In the genomic region with DNA sequence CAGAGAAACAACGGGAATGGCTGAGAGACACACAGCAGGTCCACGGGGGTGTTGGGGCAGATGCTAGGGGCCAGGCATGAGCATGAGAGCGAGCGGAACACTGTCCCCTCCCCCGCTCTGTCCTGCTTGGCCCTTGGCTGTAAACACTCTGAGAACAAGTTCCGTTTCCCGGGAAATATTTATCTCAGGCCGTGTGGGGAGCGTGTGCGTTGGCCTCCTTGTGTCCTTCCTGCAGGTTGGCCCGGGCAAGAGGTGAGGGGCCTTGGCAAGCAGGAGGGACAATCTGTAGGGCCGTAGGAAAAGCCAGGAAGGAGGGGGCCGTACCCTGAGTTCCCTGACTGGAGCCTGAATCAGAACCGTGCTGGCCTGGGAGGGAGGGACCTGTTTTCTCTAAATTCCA, we compare ENCODE assay signal across 11 mouse cellular contexts. TPM values are rescaled to one million over a fixed set of nuclear protein-coding genes. Genes with fewer than 3 reads are reported as not detected.
DNase-seq lines count a peak whose midpoint lies in the region; ATAC-seq and TF ChIP-seq lines count a peak whose summit lies in the region.
"Had no signal": no experiment of that assay in that cellular context is flagged by ENCODE, and none has a peak within 500 bp of the region (broad histone marks: within the 10 kb centered on the region; RNA-seq: fewer than 3 reads in every experiment).

No protein-coding gene starts in this region.

- H3K36me3 ChIP-seq in midbrain, postnatal 0 days (ENCODE audit: insufficient read depth, low read length): no peaks in the 10 kb centered on the region
- no peaks in the 10 kb centered on the region for H3K36me3 ChIP-seq in midbrain, embryonic 15.5 days (replicated peaks)
- H3K36me3 ChIP-seq in heart, embryonic 12.5 days: no peaks in the 10 kb centered on the region
- H3K36me3 ChIP-seq in lung, embryonic 14.5 days (ENCODE audit: insufficient read depth): no peaks in the 10 kb centered on the region
- H3K36me3 ChIP-seq: embryonic facial prominence, embryonic 15.5 days had no signal

- H3K4me1 ChIP-seq in midbrain, postnatal 0 days (ENCODE audit: insufficient read depth, low read length): no peaks in the 10 kb centered on the region
- H3K4me1 ChIP-seq in midbrain, embryonic 15.5 days: 0 out of 2 replicates have a peak, but pooled peaks cover 8% of the 10 kb centered on the region
- peaks cover 42% of the 10 kb centered on the region for H3K4me1 ChIP-seq in heart, embryonic 12.5 days (replicated peaks)
- peaks cover 11% of the 10 kb centered on the region; the same call in 1 of the 2 replicates for H3K4me1 ChIP-seq in lung, embryonic 14.5 days (ENCODE audit: insufficient read depth)

- H3K4me3 ChIP-seq in midbrain, postnatal 0 days (ENCODE audit: low read depth, low read length): no peak overlapping the region
- H3K4me3 ChIP-seq in midbrain, embryonic 15.5 days: no peak overlapping the region
- no peak overlapping the region for H3K4me3 ChIP-seq in heart, embryonic 12.5 days
- H3K4me3 ChIP-seq in lung, embryonic 14.5 days (ENCODE audit: low read depth, low read length): no peak overlapping the region
- H3K4me3 ChIP-seq: embryonic facial prominence, embryonic 15.5 days had no signal

- H3K4me2 ChIP-seq in midbrain, postnatal 0 days (ENCODE audit: low read depth, low read length, poor library complexity, severe bottlenecking): no peak overlapping the region
- H3K4me2 ChIP-seq in midbrain, embryonic 15.5 days: no peak overlapping the region
- no peak overlapping the region; the same call in 1 of the 2 replicates for H3K4me2 ChIP-seq in heart, embryonic 12.5 days
- H3K4me2 ChIP-seq in lung, embryonic 14.5 days: no peak overlapping the region
- H3K4me2 ChIP-seq: embryonic facial prominence, embryonic 15.5 days had no signal

- H3K27ac ChIP-seq in midbrain, postnatal 0 days (ENCODE audit: low read depth, low read length): 0 out of 2 replicates have a peak overlapping the region, but pooled peaks have one; percentile 18
- H3K27ac ChIP-seq in midbrain, embryonic 15.5 days: no peak overlapping the region
- H3K27ac ChIP-seq in heart, embryonic 12.5 days (ENCODE audit: poor library complexity, severe bottlenecking): peak overlapping the region; percentile 41; the same call in 1 of the 2 replicates
- no peak overlapping the region for H3K27ac ChIP-seq in lung, embryonic 14.5 days (ENCODE audit: low read depth)
- H3K27ac ChIP-seq: embryonic facial prominence, embryonic 15.5 days had no signal

- H3K9ac ChIP-seq in midbrain, postnatal 0 days (replicated peaks; ENCODE audit: low read length, poor library complexity, severe bottlenecking): no peak overlapping the region
- no peak overlapping the region for H3K9ac ChIP-seq in midbrain, embryonic 15.5 days
- H3K9ac ChIP-seq in heart, embryonic 12.5 days: no peak overlapping the region
- no peak overlapping the region for H3K9ac ChIP-seq in lung, embryonic 14.5 days
- H3K9ac ChIP-seq: embryonic facial prominence, embryonic 15.5 days had no signal

- no peak for ATAC-seq in midbrain, postnatal 0 days (ENCODE audit: low FRiP score)
- ATAC-seq in midbrain, embryonic 15.5 days (replicated peaks): no peak
- ATAC-seq in heart, embryonic 12.5 days (ENCODE audit: insufficient number of reproducible peaks, low FRiP score): peak; percentile 68
- peak; percentile 53 for ATAC-seq in lung, embryonic 14.5 days (ENCODE audit: insufficient read depth)

- H3K9me3 ChIP-seq in midbrain, postnatal 0 days (ENCODE audit: low read length): no peaks in the 10 kb centered on the region
- no peaks in the 10 kb centered on the region for H3K9me3 ChIP-seq in midbrain, embryonic 15.5 days
- no peaks in the 10 kb centered on the region for H3K9me3 ChIP-seq in heart, embryonic 12.5 days (replicated peaks)
- H3K9me3 ChIP-seq in lung, embryonic 14.5 days (ENCODE audit: low read depth, low read length): no peaks in the 10 kb centered on the region
- H3K9me3 ChIP-seq: embryonic facial prominence, embryonic 15.5 days had no signal

- 52% methylated on average over 14 of the region's 14 CpGs for WGBS in midbrain, postnatal 0 days
- 54% methylated on average over 14 of the region's 14 CpGs for WGBS in midbrain, embryonic 15.5 days
- WGBS in heart, embryonic 12.5 days: 13% methylated on average over 14 of the region's 14 CpGs
- 4% methylated on average over 14 of the region's 14 CpGs for WGBS in lung, embryonic 14.5 days

- no peaks in the 10 kb centered on the region for H3K27me3 ChIP-seq in midbrain, postnatal 0 days (ENCODE audit: insufficient read depth, low read length)
- H3K27me3 ChIP-seq in midbrain, embryonic 15.5 days (replicated peaks): no peaks in the 10 kb centered on the region
- H3K27me3 ChIP-seq in heart, embryonic 12.5 days (replicated peaks): 0 out of 2 replicates have a peak, but pooled peaks cover 12% of the 10 kb centered on the region
- H3K27me3 ChIP-seq in lung, embryonic 14.5 days (ENCODE audit: insufficient read depth, low read length): no peaks in the 10 kb centered on the region
- H3K27me3 ChIP-seq: embryonic facial prominence, embryonic 15.5 days had no signal

- TF ChIP-seq CTCF in midbrain, postnatal 0 days (IDR thresholded peaks at IDR 0.05): no peak
- no peak for TF ChIP-seq CTCF in lung, embryonic 14.5 days (IDR thresholded peaks at IDR 0.05; ENCODE audit: low read depth)

- DNase-seq in midbrain, postnatal 0 days (ENCODE audit: low spot score): no peak
- DNase-seq in kidney, adult 9 months: peak; percentile 80
- peak; percentile 80 for DNase-seq in lung, embryonic 14.5 days
- DNase-seq in thymus, postnatal 0 days (ENCODE audit: low spot score): no peak
- DNase-seq in frontal cortex, adult 2 months (ENCODE audit: extremely low spot score in 1 of 2, low spot score in 1 of 2): no peak
- DNase-seq in cerebellum, adult 18-20 months: no peak

RNA-seq across cellular contexts. Expression of a gene that starts 43.9 kb away (rescaled TPM):
- total RNA-seq in midbrain, postnatal 0 days (2014; rRNA removed): 49.6 and 53.9 TPM in 2 replicates
- polyA plus RNA-seq in midbrain, postnatal 0 days (2015; fragmentation: Nextera tagmentation; extraction: Ambion mirVana): 31.4 and 33.8 TPM in 2 replicates
- polyA plus RNA-seq in midbrain, embryonic 15.5 days (2015; fragmentation: Nextera tagmentation; extraction: Ambion mirVana): 31.4 and 32.2 TPM in 2 replicates
- 3.2 and 6.2 TPM in 2 replicates for polyA plus RNA-seq in heart, embryonic 12.5 days (2016; fragmentation: Nextera tagmentation; extraction: Ambion mirVana)
- 14.3 and 29.3 TPM in 2 replicates for polyA plus RNA-seq in lung, embryonic 14.5 days (2014; fragmentation: Nextera tagmentation; extraction: Ambion mirVana)
- polyA plus RNA-seq in thymus, postnatal 0 days (2015; fragmentation: Nextera tagmentation; extraction: Ambion mirVana): 5.7 and 7.9 TPM in 2 replicates
- polyA plus RNA-seq in frontal cortex, adult 2 months (2012; rRNA removed): 186 and 189 TPM in 2 replicates

RNA-seq across cellular contexts. Expression of a gene that starts 54.7 kb away (rescaled TPM):
- total RNA-seq in midbrain, postnatal 0 days (2014; rRNA removed): not detected in 2 replicates
- polyA plus RNA-seq in midbrain, postnatal 0 days (2015; fragmentation: Nextera tagmentation; extraction: Ambion mirVana): 0.71 TPM in 1 of 2 replicates, not detected in the other
- not detected in 2 replicates for polyA plus RNA-seq in midbrain, embryonic 15.5 days (2015; fragmentation: Nextera tagmentation; extraction: Ambion mirVana)
- polyA plus RNA-seq in heart, embryonic 12.5 days (2016; fragmentation: Nextera tagmentation; extraction: Ambion mirVana): 0.74 and 2.9 TPM in 2 replicates
- 12.2 TPM in 1 of 2 replicates, not detected in the other for polyA plus RNA-seq in lung, embryonic 14.5 days (2014; fragmentation: Nextera tagmentation; extraction: Ambion mirVana)
- polyA plus RNA-seq in thymus, postnatal 0 days (2015; fragmentation: Nextera tagmentation; extraction: Ambion mirVana): 1.1 TPM in 1 of 2 replicates, not detected in the other
- polyA plus RNA-seq in frontal cortex, adult 2 months (2012; rRNA removed): 1.5 and 2.3 TPM in 2 replicates
- total RNA-seq: ES-E14 had no signal
- polyA plus RNA-seq: neural tube, embryonic 11.5 days had no signal

Comparison
In these comparisons a context has a peak if more than half of its experiments do, and no peak if none do; other contexts are left out.
1. H3K27ac ChIP-seq: peak in midbrain, postnatal 0 days (single experiment) and heart, embryonic 12.5 days (single experiment); none in midbrain, embryonic 15.5 days (single experiment) and lung, embryonic 14.5 days (single experiment).
2. ATAC-seq: peak in heart, embryonic 12.5 days (single experiment) and lung, embryonic 14.5 days (single experiment); none in midbrain, postnatal 0 days (single experiment) and midbrain, embryonic 15.5 days (single experiment).
3. DNase-seq: peak in kidney, adult 9 months (single experiment) and lung, embryonic 14.5 days (single experiment); none in midbrain, postnatal 0 days (single experiment), thymus, postnatal 0 days (single experiment), frontal cortex, adult 2 months (0 of 2) and cerebellum, adult 18-20 months (0 of 2).